Mouse (Mus musculus): ENCODE measurements around the gene Moxd1. TPM values are rescaled to one million over a fixed set of nuclear protein-coding genes. Genes with fewer than 3 reads are reported as not detected.

The Moxd1 gene
- polyA plus RNA-seq, 1 experiment from 2014 or later, result 2.3 TPM

DNA sequence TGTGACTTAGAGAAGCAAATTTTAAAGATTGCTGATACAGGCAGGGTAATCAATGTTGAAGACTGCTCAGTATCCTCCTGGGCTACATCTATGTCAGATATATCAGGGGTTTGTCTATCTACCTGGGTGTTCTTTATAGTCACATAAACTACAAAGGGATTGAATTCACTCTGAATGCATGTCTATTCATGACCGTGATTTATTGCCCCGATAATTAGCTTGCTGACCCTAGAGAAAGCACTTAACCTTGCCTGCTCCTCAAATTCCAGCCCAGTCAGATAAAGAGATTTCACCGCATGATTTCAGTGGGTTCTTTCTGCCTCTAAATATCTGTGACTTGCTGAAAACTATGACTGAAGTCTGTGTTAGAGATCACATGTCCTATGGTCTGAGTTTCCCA, 35.6 kb downstream of the Moxd1 start:
- H3K4me2 ChIP-seq (replicated peaks; ENCODE audit: low read depth, low read length), result no peak overlapping the region
- ATAC-seq (no peak), DNase-seq (ENCODE audit: low spot score) (no peak)
- no peaks in the 10 kb centered on the region for H3K27me3 ChIP-seq (replicated peaks; ENCODE audit: insufficient read depth, low read length)
- H3K36me3 ChIP-seq (ENCODE audit: insufficient read depth, low read length), result no peaks in the 10 kb centered on the region
- H3K4me3 ChIP-seq (ENCODE audit: low read depth, low read length), result no peak overlapping the region
- no peak overlapping the region for H3K27ac ChIP-seq (ENCODE audit: low read length)
- TF ChIP-seq CTCF (IDR thresholded peaks at IDR 0.05) (no peak), EP300 (IDR thresholded peaks at IDR 0.05) (no peak)
- H3K9ac ChIP-seq (replicated peaks; ENCODE audit: low read depth), result no peak overlapping the region
- no peaks in the 10 kb centered on the region for H3K9me3 ChIP-seq (ENCODE audit: low read length)
- H3K4me1 ChIP-seq (ENCODE audit: insufficient read depth, low read depth, low read length), result no peaks in the 10 kb centered on the region
- 53% methylated on average over 3 of the region's 3 CpGs for WGBS

DNA sequence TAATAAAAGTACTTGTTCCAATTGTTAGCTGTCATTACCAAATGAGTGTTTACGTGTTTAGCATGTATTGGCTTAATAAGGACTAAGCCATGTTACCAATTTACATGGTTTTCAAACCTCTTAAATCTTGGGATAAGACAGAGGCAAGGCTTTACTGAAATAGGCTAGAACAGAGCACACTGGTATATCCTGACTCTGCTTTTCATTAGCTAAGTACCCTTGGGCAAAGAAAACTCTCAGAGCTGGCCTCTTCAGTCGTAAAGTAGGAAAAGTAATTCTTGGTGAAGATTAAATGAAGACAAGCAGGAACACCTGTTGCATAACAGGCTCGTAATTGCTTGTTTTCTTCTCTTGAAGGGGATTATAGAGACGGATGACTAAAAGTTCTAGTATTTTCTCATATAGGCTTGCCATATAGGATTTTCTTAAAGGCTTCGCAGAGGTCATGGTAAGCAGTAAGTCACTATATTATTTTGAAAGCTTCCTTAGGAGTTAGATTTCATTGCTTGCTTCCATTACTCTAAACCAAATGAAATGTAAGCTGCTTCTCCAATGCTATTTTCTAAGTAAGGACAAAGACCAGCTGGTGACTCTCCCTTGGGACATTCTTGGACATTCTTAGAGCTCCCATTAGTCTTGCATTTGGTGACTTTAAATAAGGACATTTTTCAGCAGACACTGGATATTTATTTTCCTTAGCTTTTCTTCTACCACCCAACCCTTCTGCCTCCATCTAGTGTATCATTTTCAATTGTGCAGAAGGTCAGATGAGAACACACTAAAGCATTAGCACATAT, 36.7 kb downstream of the Moxd1 start:
- TF ChIP-seq CTCF (IDR thresholded peaks at IDR 0.05), result no peak
- TF ChIP-seq EP300 (IDR thresholded peaks at IDR 0.05), result no peak
- ATAC-seq (no peak), DNase-seq (ENCODE audit: low spot score) (no peak)
- H3K9ac ChIP-seq (replicated peaks; ENCODE audit: low read depth), result no peak overlapping the region
- no peaks in the 10 kb centered on the region for H3K4me1 ChIP-seq (ENCODE audit: insufficient read depth, low read depth, low read length)
- WGBS, result 62% methylated on average over 5 of the region's 5 CpGs
- H3K9me3 ChIP-seq (ENCODE audit: low read length), result no peaks in the 10 kb centered on the region
- no peaks in the 10 kb centered on the region for H3K27me3 ChIP-seq (replicated peaks; ENCODE audit: insufficient read depth, low read length)
- no peak overlapping the region for H3K4me2 ChIP-seq (replicated peaks; ENCODE audit: low read depth, low read length)
- H3K27ac ChIP-seq (ENCODE audit: low read length), result no peak overlapping the region
- no peak overlapping the region for H3K4me3 ChIP-seq (ENCODE audit: low read depth, low read length)
- H3K36me3 ChIP-seq (ENCODE audit: insufficient read depth, low read length), result no peaks in the 10 kb centered on the region

DNA sequence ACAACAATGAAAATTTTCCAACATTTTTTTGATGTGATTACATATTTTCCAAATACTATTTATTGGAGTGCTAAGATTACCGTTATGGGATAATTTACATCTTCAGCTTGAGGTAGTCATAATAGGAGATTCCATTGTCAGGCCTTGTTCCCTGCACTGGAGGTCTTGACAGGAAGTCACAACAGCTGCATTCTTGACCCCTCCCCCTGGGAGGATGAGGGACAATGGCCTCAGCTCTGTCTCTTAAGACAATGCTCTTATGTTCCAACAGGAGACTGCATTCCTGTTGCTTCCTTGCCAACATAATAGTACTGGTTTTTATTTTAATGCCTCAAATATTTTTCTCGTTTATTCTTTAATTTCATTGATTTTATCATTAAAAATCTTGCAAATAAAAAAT, 44.2 kb downstream of the Moxd1 start:
- Histone ChIP-seq H3K27ac (ENCODE audit: low read length) (no peak overlapping the region), H3K27me3 (replicated peaks; ENCODE audit: insufficient read depth, low read length) (no peaks in the 10 kb centered on the region), H3K36me3 (ENCODE audit: insufficient read depth, low read length) (no peaks in the 10 kb centered on the region), H3K9me3 (ENCODE audit: low read length) (no peaks in the 10 kb centered on the region), H3K4me1 (ENCODE audit: insufficient read depth, low read depth, low read length) (no peaks in the 10 kb centered on the region), H3K4me2 (replicated peaks; ENCODE audit: low read depth, low read length) (no peak overlapping the region), H3K9ac (replicated peaks; ENCODE audit: low read depth) (no peak overlapping the region), H3K4me3 (ENCODE audit: low read depth, low read length) (no peak overlapping the region)
- DNase-seq (ENCODE audit: low spot score), result no peak
- WGBS, result 56% methylated on average over 2 of the region's 2 CpGs
- no peak for ATAC-seq
- no peak for TF ChIP-seq EP300 (IDR thresholded peaks at IDR 0.05)
- no peak for TF ChIP-seq CTCF (IDR thresholded peaks at IDR 0.05)

DNA sequence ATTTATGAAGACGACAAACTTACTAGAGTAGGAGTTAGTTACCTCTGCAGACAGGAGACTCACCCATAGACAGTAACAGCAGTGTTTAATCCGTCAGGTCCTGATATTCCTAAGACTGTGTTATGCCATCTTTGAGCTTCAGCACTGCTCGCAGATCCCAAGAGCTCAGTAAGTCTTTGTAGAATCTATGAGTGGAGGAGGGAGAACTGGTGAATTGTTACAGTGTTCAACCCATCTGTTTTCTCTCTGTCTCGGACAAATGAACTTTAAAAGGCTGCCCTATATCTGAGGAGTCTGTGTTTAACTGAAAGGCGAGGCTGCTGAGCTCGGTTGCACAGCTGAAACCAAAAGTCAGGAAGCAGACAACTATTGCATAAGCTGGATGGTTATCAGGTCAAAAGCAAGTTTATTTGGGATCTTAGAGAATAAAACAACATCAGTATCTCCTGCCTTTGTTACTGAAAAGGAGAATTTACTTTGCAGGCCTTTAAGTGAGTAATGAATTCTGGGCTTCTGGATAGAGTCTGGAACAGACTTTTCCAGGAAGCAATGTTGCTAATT, 47.8 kb downstream of the Moxd1 start:
- no peak for DNase-seq (ENCODE audit: low spot score)
- H3K27me3 ChIP-seq (replicated peaks; ENCODE audit: insufficient read depth, low read length), result no peaks in the 10 kb centered on the region
- no peak overlapping the region for H3K27ac ChIP-seq (ENCODE audit: low read length)
- 56% methylated on average over 6 of the region's 6 CpGs for WGBS
- no peak for ATAC-seq
- H3K4me3 ChIP-seq (ENCODE audit: low read depth, low read length), result no peak overlapping the region
- H3K36me3 ChIP-seq (ENCODE audit: insufficient read depth, low read length), result no peaks in the 10 kb centered on the region
- no peak for TF ChIP-seq EP300 (IDR thresholded peaks at IDR 0.05)
- no peak for TF ChIP-seq CTCF (IDR thresholded peaks at IDR 0.05)
- H3K4me1 ChIP-seq (ENCODE audit: insufficient read depth, low read depth, low read length), result no peaks in the 10 kb centered on the region
- no peaks in the 10 kb centered on the region for H3K9me3 ChIP-seq (ENCODE audit: low read length)
- H3K9ac ChIP-seq (replicated peaks; ENCODE audit: low read depth), result no peak overlapping the region
- no peak overlapping the region for H3K4me2 ChIP-seq (replicated peaks; ENCODE audit: low read depth, low read length)

DNA sequence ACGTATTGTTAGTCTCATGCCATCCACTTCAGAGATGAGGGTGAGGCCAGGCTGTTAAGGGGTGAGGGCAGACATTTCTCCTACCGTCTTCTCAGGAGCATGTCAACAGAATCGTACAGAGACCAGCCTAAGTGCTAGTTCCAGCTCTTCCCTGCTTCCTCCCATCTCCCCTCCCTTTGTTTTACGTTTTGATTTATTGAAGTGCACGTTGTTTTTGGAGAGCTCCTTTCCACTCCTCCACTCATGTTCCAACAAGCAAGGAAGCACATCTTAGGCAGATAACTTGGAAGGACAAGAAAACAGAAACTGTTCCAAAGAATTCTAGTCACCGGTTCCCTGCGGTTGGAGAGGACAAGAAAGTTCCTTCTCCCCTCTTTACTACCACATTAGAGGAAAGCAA, 52.9 kb downstream of the Moxd1 start:
- no peak for TF ChIP-seq EP300 (IDR thresholded peaks at IDR 0.05)
- no peak overlapping the region for H3K4me3 ChIP-seq (ENCODE audit: low read depth, low read length)
- H3K36me3 ChIP-seq (ENCODE audit: insufficient read depth, low read length), result no peaks in the 10 kb centered on the region
- 30% methylated on average over 7 of the region's 7 CpGs for WGBS
- no peak overlapping the region for H3K9ac ChIP-seq (replicated peaks; ENCODE audit: low read depth)
- no peak overlapping the region for H3K4me2 ChIP-seq (replicated peaks; ENCODE audit: low read depth, low read length)
- H3K27me3 ChIP-seq (replicated peaks; ENCODE audit: insufficient read depth, low read length), result no peaks in the 10 kb centered on the region
- ATAC-seq, result no peak
- no peaks in the 10 kb centered on the region for H3K9me3 ChIP-seq (ENCODE audit: low read length)
- DNase-seq (ENCODE audit: low spot score), result no peak
- H3K27ac ChIP-seq (ENCODE audit: low read length), result no peak overlapping the region
- H3K4me1 ChIP-seq (ENCODE audit: insufficient read depth, low read depth, low read length), result no peaks in the 10 kb centered on the region

DNA sequence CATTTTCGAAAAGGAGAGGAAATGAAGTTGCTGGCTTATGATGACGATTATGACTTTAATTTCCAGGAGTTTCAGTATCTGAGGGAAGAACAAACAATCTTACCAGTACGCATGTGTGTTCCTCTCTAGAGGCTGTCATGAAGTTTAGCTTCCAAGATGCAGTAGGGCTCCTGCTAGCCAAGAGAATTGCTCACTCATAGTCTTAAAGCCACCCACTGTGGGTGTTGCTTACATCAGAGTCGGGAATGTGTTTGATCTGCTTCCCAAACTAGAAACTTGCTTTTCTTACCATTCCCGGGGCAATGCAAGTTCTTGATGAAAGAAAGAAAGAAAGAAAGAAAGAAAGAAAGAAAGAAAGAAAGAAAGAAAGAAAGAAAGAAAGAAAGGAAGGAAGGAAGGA, 59.3 kb downstream of the Moxd1 start:
- H3K36me3 ChIP-seq (ENCODE audit: insufficient read depth, low read length), result no peaks in the 10 kb centered on the region
- ATAC-seq (no peak), DNase-seq (ENCODE audit: low spot score) (no peak)
- no peaks in the 10 kb centered on the region for H3K4me1 ChIP-seq (ENCODE audit: insufficient read depth, low read depth, low read length)
- no peak overlapping the region for H3K27ac ChIP-seq (ENCODE audit: low read length)
- no peak overlapping the region for H3K4me3 ChIP-seq (ENCODE audit: low read depth, low read length)
- no peaks in the 10 kb centered on the region for H3K27me3 ChIP-seq (replicated peaks; ENCODE audit: insufficient read depth, low read length)
- H3K9me3 ChIP-seq (ENCODE audit: low read length), result no peaks in the 10 kb centered on the region
- H3K9ac ChIP-seq (replicated peaks; ENCODE audit: low read depth), result no peak overlapping the region
- 43% methylated on average over 5 of the region's 5 CpGs for WGBS
- no peak overlapping the region for H3K4me2 ChIP-seq (replicated peaks; ENCODE audit: low read depth, low read length)
- TF ChIP-seq CTCF (IDR thresholded peaks at IDR 0.05) (no peak), EP300 (IDR thresholded peaks at IDR 0.05) (no peak)

All from lung, postnatal 0 days (tissue).